Mouse (Mus musculus) ovary, postnatal 14 days (tissue): ENCODE results near the gene Nck1.
A peak's percentile ranks its signal among the peaks of the same experiment; 100 is the strongest.

ENCODE experiments used
- DNase-seq: peaks from one replicate; pipeline ENCODE4 v3.0.0; 2022; ENCODE audit warnings: low spot score

Nck1 gene

DNA sequence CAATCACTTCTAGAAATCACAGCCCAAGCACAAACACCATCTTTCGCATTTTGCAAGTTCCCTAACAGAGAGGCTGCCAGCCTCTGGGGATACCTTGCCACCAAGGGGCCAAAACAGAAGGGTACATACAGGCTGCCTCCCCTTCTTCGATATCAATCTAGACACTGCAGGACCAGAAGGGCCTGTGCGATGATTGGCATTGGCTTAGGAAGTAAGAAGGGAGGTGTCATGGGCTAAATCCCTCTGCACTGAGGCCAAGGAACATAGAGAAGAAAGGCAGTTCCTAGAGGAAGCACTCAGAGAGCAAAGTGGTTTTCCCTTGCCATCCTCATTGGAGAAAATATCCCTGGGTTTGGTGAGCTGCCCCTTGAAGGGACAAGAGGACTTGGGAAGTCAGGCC is 76.3 kb downstream of the Nck1 start:
- DNase-seq = no peak

DNA sequence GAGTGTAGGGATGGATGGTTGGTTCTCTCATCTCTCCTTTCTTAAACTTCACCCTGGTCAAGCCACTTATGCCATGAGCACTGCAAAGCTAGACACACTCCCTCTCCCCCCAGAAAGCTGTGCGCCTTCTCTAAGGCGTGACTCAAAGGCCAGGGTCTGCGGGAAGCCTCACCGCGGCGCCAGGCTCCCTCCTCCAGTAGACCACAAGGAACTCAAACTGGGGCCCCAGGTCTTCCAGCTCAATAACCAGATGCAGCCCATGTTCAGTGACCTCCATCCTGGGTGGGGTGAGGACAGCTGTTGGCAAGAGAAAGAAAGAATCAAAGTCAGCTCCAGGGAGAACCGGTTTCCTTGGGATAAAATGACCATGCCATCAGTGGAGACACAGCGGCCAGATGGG is 77.8 kb downstream of the Nck1 start:
- no peak for DNase-seq

DNA sequence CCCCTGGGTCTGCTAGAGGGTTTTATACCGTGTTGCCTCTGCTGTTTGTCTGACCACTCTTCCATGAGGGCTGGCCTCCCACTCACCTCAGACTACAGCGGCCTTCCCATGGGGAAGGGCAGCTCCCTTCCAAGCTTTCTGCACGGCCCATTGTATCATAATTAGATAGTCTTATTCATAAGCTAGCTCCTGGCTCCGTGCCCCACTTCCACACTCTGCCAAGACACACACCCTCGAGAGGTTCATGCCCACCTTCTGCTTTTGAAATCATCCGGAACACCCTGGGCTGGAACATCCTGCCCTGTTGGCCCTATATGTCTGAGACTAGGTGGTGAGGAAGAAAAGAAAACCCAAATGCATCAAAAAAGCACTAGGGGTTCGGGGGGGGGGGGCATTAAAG is 78.3 kb downstream of the Nck1 start:
- peak; percentile 61 for DNase-seq

DNA sequence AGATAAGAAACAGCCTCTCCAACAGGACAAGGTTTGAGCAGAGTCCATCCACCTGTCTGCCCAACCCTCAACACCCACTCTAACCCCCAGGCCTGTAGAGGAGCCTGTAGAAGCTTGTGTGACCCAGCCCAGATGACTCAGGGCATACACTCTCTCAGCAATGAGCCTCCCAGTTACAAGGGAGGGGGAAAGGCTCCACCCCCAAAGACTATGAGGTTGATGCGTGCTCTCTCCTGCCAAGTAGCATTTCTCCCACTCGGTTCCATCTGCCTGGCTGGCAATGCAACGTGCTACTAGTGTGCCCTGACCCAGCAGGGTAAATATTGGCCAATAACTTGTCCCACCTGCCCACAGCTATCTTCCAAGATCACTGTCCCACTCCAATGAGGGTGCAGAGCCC is 79.2 kb downstream of the Nck1 start:
- no peak for DNase-seq

DNA sequence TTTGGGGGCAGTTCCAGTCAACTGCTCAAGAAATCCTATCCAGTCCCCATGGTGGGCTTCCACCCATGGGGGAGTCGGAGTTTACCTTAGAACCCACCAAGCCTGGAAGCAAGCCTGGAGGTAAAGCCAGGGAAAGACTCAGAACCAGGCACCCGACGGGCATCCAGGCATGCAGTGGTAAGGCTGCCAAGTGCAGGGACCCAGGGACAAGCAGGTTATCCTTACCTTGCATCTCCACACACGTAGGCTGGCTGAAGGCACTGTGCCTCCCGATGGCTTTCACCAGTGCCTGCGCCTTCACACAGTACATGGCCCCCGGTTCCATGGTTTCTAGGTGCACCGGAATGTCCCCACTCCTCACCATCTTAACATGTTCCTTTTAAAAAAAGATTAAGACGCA is 79.9 kb downstream of the Nck1 start:
- no peak for DNase-seq

DNA sequence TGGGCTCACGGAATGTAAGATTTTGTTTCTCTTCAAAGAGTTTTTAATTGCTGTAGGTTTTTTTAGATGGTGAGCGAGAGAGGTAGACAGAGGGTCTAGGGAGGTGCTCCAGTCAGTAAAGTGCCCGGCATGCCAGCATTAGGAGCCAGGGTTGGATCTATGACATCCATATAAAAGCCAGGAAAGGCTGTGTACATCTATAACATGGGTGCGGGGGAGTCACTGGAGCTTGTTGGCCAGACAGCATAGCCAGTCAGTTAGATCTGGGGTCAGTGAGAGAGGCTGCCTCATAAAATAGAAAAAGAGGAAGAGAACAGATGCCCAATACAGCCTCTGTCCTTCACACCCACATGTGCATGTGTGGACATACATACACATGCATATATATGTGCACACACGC is 80.6 kb downstream of the Nck1 start:
- no peak for DNase-seq

DNA sequence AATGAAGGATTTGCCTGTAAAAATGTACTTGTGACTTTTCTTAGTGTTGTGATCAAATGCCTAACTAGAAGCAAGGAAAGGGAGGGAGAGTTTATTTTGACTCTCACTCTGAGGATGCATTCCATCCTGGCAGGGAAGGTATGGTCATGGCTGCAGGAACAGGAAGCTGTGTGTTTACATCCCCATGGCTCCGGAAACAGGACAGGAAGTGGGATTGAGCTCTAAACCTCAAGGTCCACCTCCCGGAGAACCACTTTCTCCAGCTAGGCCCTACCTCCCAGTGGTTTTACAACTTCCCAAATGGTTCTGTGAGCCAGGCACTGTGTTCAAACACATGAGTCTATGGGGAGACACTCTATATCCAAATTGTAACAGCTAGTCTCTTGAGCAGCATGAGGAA is 82.2 kb downstream of the Nck1 start:
- DNase-seq = no peak

DNA sequence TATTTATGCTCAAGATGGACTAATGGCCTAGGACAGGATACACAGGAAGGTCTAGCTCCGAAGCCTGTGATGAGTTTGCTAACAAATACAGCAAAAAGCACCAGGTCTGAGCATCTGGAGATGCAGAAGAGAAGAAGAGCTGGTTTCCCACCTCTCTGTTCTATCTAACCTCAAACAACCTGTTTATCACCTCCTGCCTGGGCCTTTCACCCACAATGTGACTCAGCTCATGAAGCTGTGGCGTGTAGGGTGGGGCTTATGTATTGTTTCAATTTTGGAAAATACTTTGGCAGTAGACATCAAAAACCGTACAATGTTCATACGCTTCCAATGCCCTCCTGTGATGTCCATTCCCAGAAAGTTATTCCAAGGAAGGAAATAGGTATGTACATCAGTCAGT is 83.8 kb downstream of the Nck1 start:
- DNase-seq = no peak

DNA sequence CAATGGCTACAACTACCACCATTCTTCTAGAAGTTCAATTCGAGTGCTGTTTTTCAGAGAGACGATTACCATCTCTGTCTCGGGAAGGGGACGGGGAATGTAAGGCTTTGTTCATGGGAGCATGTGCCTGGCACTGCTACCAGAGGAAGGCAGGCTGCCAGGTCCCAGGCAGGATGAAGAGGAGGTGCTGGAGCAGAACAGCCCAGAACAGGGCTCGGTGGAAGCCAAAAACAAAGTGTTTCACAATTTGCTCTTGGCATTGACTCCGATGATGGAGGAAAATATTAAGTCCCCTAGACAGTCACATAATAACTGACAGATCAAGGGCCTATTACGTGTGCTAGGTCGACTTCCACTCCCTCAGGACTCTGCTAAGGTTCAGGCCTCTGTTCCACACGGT is 84.3 kb downstream of the Nck1 start:
- DNase-seq = peak; percentile 62

DNA sequence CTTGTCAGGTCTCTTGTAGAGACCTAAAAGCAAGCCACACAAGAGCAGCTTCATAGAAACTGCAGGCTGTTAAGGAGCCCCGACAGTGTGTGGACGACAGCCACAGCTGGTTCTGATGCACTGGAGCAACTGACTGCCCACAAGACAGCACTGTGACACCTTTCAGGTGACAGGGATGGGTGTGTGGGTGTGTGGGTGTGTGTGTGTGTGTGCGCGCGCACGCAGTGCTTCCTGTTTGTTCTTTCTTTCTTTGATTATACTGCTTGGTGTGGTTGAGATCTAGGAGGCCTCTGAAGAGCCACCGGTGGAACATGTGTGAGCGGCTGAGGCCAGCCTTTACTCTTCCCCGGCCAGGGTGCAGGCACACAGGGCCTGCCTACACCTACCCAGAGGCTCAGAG is 85.7 kb downstream of the Nck1 start:
- no peak for DNase-seq

DNA sequence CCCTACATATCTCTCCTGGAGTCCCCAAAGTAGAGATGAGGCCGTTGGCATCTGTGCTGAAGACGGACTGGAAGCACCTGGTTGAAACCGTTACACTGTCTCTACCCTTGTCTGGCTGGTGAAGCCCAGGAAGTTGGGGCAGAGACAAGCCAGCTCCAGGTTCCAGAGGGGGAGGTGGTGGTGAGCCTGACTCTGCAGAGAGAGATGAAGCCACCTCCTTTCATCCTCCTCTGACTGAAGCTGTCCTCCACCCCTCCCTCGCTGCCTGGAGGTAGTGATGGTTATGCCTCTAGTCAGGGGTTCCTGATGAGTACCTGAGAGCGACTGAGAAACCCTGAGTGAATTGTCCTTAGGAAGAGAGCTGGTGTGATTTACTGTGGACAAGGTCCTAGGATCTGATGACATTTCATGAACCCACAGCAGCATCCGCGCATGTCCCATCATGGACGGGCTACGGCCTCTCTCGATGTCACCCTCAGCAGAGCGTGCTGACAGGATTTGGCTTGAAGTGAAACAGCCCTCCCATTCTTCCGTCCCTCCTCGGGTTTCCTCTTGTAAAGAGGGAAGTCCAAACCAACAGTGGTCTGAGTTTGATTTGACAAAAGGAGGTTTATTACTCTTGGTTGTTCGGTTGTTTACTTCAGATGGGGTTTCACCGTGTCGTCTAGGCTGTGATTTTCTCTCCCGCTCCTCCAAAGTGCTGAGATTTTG is 87.8 kb downstream of the Nck1 start:
- no peak for DNase-seq

DNA sequence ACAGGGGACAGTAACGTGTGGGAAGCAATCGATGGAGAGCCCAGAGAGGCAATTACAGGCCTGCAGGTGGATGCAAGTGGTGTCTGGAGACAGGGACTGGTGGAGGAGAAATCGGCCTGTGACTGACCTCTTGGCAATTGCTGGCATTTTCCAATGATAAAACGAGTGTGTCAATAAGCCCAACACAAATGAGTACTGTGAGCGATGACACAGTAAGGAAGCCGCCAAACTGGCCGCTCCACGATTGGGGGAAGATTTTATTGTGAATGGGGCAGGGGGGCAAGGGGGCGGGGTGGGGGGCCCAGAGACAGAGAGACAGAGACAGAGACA is 91.3 kb downstream of the Nck1 start:
- no peak for DNase-seq

DNA sequence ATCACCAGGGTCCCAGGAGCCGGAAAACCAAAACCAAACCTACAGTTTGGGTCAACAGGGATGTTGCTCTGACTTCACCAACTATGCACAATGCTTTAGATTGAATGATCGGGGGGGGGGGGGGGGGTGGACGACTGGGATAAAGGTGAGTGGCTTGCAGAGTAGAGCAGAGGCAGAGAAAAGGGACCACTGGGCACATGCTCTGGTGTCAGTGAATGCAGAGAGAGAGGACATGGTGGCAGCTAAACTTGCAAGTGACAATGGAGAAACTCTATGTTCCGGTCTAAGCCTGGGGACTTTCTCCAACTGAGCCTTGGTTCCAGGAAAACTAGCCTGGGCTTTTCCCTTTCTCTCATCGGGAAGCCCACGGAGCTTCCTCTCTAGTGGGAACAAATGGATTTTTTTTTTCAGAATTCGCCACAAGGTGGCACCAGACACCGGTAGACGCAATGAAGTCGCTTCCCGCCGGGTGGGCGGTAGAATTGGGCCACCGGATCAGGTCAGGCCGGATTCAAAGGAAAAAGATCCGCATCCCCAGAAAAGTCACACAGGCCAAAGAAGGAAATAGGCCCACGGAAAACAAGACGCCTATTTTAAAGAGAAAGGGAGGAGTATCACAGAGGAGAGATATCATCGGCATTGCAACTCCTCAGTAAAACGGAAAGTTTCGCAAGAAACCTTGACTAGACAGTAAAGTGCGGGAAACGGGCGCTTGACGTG is 91.8 kb downstream of the Nck1 start:
- peak; percentile 80 for DNase-seq

DNA sequence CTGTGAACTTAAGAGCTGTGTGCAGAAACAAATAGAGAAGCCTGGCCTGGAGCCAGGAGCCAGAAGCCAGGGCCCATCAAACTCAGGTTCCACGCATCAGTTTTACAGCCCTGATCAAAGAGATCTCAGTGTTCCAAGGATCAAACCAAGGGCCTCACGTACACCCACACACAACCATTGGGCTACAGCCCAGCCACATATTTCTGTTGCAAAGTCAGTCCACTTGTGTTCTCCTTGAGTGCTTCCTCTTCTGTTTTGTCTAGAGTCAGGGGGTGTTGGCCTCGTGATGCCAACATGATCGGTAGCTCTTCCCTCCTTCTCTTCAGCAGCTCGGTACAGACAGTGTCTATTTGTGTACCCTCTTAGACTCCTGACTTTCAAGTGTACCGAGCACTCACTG is 93.5 kb downstream of the Nck1 start:
- DNase-seq = no peak

DNA sequence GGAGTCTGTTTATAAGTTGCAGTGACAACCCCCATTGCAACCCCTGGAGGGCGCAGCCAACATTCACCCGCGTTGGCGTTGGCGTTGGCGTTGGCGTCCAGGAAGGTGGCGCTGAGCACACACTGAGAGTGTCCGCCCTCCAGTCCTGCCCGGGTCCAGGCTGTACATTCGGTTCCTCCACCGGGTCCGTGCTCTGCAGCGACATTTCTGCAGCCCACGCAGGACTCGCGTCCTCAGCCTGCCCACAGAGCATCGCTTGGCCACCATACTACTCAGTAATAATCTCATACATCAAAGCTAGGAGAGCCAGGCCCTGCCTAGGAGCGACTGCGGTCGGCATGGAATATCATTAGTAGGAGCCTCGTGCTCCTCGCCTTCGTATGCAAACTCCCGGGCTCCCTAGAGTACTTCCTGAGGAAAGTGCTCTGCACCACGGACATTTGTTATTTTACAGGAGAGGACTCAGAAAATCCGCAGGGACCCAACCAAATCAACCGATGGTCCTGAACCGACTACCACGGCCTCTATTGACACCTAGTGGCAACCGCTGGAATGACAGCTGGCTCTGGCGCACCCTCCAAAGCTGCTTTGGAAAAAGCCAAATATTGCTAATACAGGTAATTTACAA is 99.8 kb downstream of the Nck1 start:
- peak; percentile 79 for DNase-seq
